Mouse (Mus musculus) megakaryocyte, embryonic 14.5 days (primary cell): ENCODE data around the gene Gria1. TPM values are rescaled to one million over a fixed set of nuclear protein-coding genes. Genes with fewer than 3 reads are reported as not detected.

Experiments used
- H3K27me3 ChIP-seq: replicated peaks from 2 replicates; pipeline ENCODE3; 2012; ENCODE audit warnings: inconsistent platforms
- H3K36me3 ChIP-seq: replicated peaks from 2 replicates; pipeline ENCODE3; 2012; ENCODE audit warnings: low read length, inconsistent platforms, mixed read lengths
- H3K4me1 ChIP-seq: 2 replicates; pipeline ENCODE4 v1.6.1; 2012; ENCODE audit warnings: inconsistent platforms
- H3K4me3 ChIP-seq: replicated peaks from 2 replicates; pipeline ENCODE3; 2012; ENCODE audit warnings: moderate library complexity, mild to moderate bottlenecking, inconsistent platforms
- H3K9me3 ChIP-seq: 2 replicates; pipeline ENCODE4 v1.6.1; 2012; ENCODE audit warnings: inconsistent platforms
- FLI1 ChIP-seq: IDR thresholded peaks from 2 replicates; pipeline ENCODE4 v1.6.1; 2012; ENCODE audit warnings: low read length, inconsistent platforms, mixed read lengths
- GATA1 ChIP-seq: IDR thresholded peaks from 3 replicates; pipeline ENCODE4 v1.6.1; 2012; ENCODE audit warnings: mixed read lengths, low read length, inconsistent platforms, borderline replicate concordance
- polyA plus RNA-seq: library from polyadenylated mRNA; stranded (reverse); fragments of >175 nt; gene quantifications from 2 replicates; pipeline ENCODE4 v1.2.3, GENCODE M21; 2012; ENCODE audit warnings: low replicate concordance; ENCODE audit not compliant: insufficient read depth

Gria1 gene
- polyA plus RNA-seq, 1 experiment: not detected

- Histone ChIP-seq H3K36me3 (no peaks in the 10 kb centered on the region), H3K9me3 (no peaks in the 10 kb centered on the region), H3K4me3 (no peak overlapping the region), H3K4me1 (no peaks in the 10 kb centered on the region), H3K27me3 (no peaks in the 10 kb centered on the region)
- TF ChIP-seq FLI1 (no peak), GATA1 (no peak)
Measured at GRCm38 (mm10) chr11:57105683-57106082, 94.5 kb downstream of the Gria1 start.

GRCm38 (mm10) chr11:57112386-57112785, 101.2 kb downstream of the Gria1 start:
- TF ChIP-seq GATA1 (no peak), FLI1 (no peak)
- H3K9me3 ChIP-seq: peaks cover 15% of the 10 kb centered on the region; the same call in 1 of the 2 replicates
- H3K4me1 ChIP-seq: no peaks in the 10 kb centered on the region
- H3K27me3 ChIP-seq: no peaks in the 10 kb centered on the region
- no peaks in the 10 kb centered on the region for H3K36me3 ChIP-seq
- H3K4me3 ChIP-seq: no peak overlapping the region

GRCm38 (mm10) chr11:57114410-57114809, 103.2 kb downstream of the Gria1 start:
- no peak for TF ChIP-seq FLI1
- TF ChIP-seq GATA1: no peak
- peaks cover 15% of the 10 kb centered on the region; the same call in 1 of the 2 replicates for H3K9me3 ChIP-seq
- no peaks in the 10 kb centered on the region for H3K27me3 ChIP-seq
- no peaks in the 10 kb centered on the region for H3K4me1 ChIP-seq
- H3K36me3 ChIP-seq: no peaks in the 10 kb centered on the region
- H3K4me3 ChIP-seq: no peak overlapping the region

GRCm38 (mm10) chr11:57127066-57127465, 115.9 kb downstream of the Gria1 start:
- no peaks in the 10 kb centered on the region for H3K36me3 ChIP-seq
- TF ChIP-seq GATA1 (no peak), FLI1 (no peak)
- H3K27me3 ChIP-seq: no peaks in the 10 kb centered on the region
- no peaks in the 10 kb centered on the region for H3K9me3 ChIP-seq
- H3K4me1 ChIP-seq: no peaks in the 10 kb centered on the region
- no peak overlapping the region for H3K4me3 ChIP-seq

- no peaks in the 10 kb centered on the region for H3K4me1 ChIP-seq
- TF ChIP-seq GATA1: no peak
- no peak for TF ChIP-seq FLI1
- H3K36me3 ChIP-seq: no peaks in the 10 kb centered on the region
- no peaks in the 10 kb centered on the region for H3K27me3 ChIP-seq
- H3K9me3 ChIP-seq: peaks cover 10% of the 10 kb centered on the region
- H3K4me3 ChIP-seq: no peak overlapping the region
Measured at GRCm38 (mm10) chr11:57140162-57140780, 129.1 kb downstream of the Gria1 start.

GRCm38 (mm10) chr11:57143681-57144080, 132.5 kb downstream of the Gria1 start:
- no peaks in the 10 kb centered on the region for H3K36me3 ChIP-seq
- H3K4me3 ChIP-seq: no peak overlapping the region
- peaks cover 13% of the 10 kb centered on the region for H3K9me3 ChIP-seq
- H3K27me3 ChIP-seq: no peaks in the 10 kb centered on the region
- no peaks in the 10 kb centered on the region for H3K4me1 ChIP-seq
- no peak for TF ChIP-seq FLI1
- no peak for TF ChIP-seq GATA1

- H3K4me1 ChIP-seq: no peaks in the 10 kb centered on the region
- no peak for TF ChIP-seq GATA1
- no peak for TF ChIP-seq FLI1
Measured at GRCm38 (mm10) chr11:57145192-57145591, 134.0 kb downstream of the Gria1 start.

GRCm38 (mm10) chr11:57145704-57146103, 134.5 kb downstream of the Gria1 start:
- H3K36me3 ChIP-seq: no peaks in the 10 kb centered on the region
- TF ChIP-seq GATA1: no peak
- no peaks in the 10 kb centered on the region for H3K27me3 ChIP-seq
- H3K9me3 ChIP-seq: peaks cover 11% of the 10 kb centered on the region
- H3K4me1 ChIP-seq: no peaks in the 10 kb centered on the region
- no peak overlapping the region for H3K4me3 ChIP-seq

More at GRCm38 (mm10) chr11:57145192-57145591, 134.0 kb downstream of the Gria1 start:
- Histone ChIP-seq H3K9me3 (peaks cover 11% of the 10 kb centered on the region), H3K27me3 (no peaks in the 10 kb centered on the region), H3K36me3 (no peaks in the 10 kb centered on the region), H3K4me3 (no peak overlapping the region)

GRCm38 (mm10) chr11:57151674-57152073, 140.5 kb downstream of the Gria1 start:
- Histone ChIP-seq H3K27me3 (no peaks in the 10 kb centered on the region), H3K36me3 (no peaks in the 10 kb centered on the region), H3K4me1 (no peaks in the 10 kb centered on the region), H3K4me3 (no peak overlapping the region), H3K9me3 (0 out of 2 replicates have a peak, but pooled peaks cover 4% of the 10 kb centered on the region)
- TF ChIP-seq GATA1 (no peak), FLI1 (no peak)

- H3K27me3 ChIP-seq: no peaks in the 10 kb centered on the region
Measured at GRCm38 (mm10) chr11:57154998-57155397, 143.8 kb downstream of the Gria1 start.

GRCm38 (mm10) chr11:57159412-57159811, 148.2 kb downstream of the Gria1 start:
- Histone ChIP-seq H3K36me3 (no peaks in the 10 kb centered on the region), H3K9me3 (peaks cover 18% of the 10 kb centered on the region; the same call in 1 of the 2 replicates), H3K4me3 (no peak overlapping the region), H3K27me3 (no peaks in the 10 kb centered on the region), H3K4me1 (no peaks in the 10 kb centered on the region)
- TF ChIP-seq FLI1 (no peak), GATA1 (no peak)

More at GRCm38 (mm10) chr11:57154998-57155397, 143.8 kb downstream of the Gria1 start:
- Histone ChIP-seq H3K9me3 (peaks cover 10% of the 10 kb centered on the region; the same call in 1 of the 2 replicates), H3K4me1 (no peaks in the 10 kb centered on the region), H3K4me3 (no peak overlapping the region), H3K36me3 (no peaks in the 10 kb centered on the region)
- TF ChIP-seq FLI1 (no peak), GATA1 (no peak)
